Mouse (Mus musculus): ENCODE data around the gene B630019K06Rik. TPM values are rescaled to one million over a fixed set of nuclear protein-coding genes. Genes with fewer than 3 reads are reported as not detected.

The B630019K06Rik gene
- 2.4 TPM in 2 replicates for polyA plus RNA-seq (2012; rRNA removed)

GRCm38 (mm10) chrX:8892343-8893155 lies at the start of gene B630019K06Rik:
Gene B630019K06Rik (plus strand): TSS chrX:8892382.

GRCm38 (mm10) chrX:8843694-8844093 lies 48.5 kb upstream of the B630019K06Rik start, which contains the start of gene Gm6592:
Gene Gm6592 (plus strand): TSS chrX:8843994.

DNA sequence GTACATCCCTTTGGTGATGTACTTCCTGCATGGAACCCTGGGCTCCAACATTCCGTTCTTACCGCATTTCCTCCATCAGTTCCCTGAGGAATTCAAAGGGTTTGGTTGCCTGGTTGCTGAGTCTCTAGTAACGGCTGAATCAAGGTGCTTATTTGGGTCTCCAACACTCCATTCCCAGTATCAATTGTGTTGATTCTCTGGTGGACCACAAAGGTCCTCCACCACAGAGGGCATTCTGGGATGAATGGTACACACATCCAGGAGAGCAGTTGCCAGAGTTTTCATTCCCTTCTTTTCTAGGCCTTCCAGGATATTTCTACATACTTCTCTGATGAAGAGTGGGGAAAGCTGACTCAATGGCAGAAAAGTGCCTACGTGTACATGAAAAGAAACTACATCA lies 18.2 kb upstream of the B630019K06Rik start, which contains the start of gene Gm5751:
Gene Gm5751 (plus strand): TSS at position 301 of the 400 bp plus-strand sequence.

Other genes with a start within 250 kb of the B630019K06Rik start
- not detected in 2 replicates for gene Ssxb8, start 201.5 kb upstream of the B630019K06Rik start, polyA plus RNA-seq (2012; rRNA removed)
- gene Ssx9, start 143.9 kb upstream of the B630019K06Rik start, polyA plus RNA-seq (2012; rRNA removed): not detected in 2 replicates
- not detected in 2 replicates for gene Ssxb5, start 88.7 kb upstream of the B630019K06Rik start, polyA plus RNA-seq (2012; rRNA removed)
- gene Gm6592, start 48.4 kb upstream of the B630019K06Rik start, polyA plus RNA-seq (2012; rRNA removed): not detected in 2 replicates
- not detected in 2 replicates for gene Gm5751, start 18.1 kb upstream of the B630019K06Rik start, polyA plus RNA-seq (2012; rRNA removed)
- gene Fthl17b, start 70.6 kb downstream of the B630019K06Rik start, polyA plus RNA-seq (2012; rRNA removed): not detected in 2 replicates
- not detected in 2 replicates for gene Fthl17c, start 84.2 kb downstream of the B630019K06Rik start, polyA plus RNA-seq (2012; rRNA removed)
- gene Fthl17d, start 94.4 kb downstream of the B630019K06Rik start, polyA plus RNA-seq (2012; rRNA removed): not detected in 2 replicates
- not detected in 2 replicates for gene Fthl17e, start 141.1 kb downstream of the B630019K06Rik start, polyA plus RNA-seq (2012; rRNA removed)
- gene Fthl17f, start 170.6 kb downstream of the B630019K06Rik start, polyA plus RNA-seq (2012; rRNA removed): not detected in 2 replicates
- gene 4930402K13Rik, start 212.2 kb downstream of the B630019K06Rik start, polyA plus RNA-seq (2012; rRNA removed): not detected in 2 replicates